Mouse (Mus musculus) gastrocnemius, adult 8-10 months (tissue): Measurements from ENCODE around the gene Nt5c3. TPM values are rescaled to one million over a fixed set of nuclear protein-coding genes. Genes with fewer than 3 reads are reported as not detected.
A peak's percentile ranks its signal among the peaks of the same experiment; 100 is the strongest.
"Not testable (repeated sequence)": the region's sequence is repeated elsewhere in the genome, so short reads cannot be mapped to it uniquely, and the experiment has no call there.

ENCODE experiments used
- DNase-seq, 2 experiments: peaks; one replicate each; pipeline ENCODE4 v3.0.0; 2022; ENCODE audit warnings: low spot score in 2 of 2
- total RNA-seq, 4 experiments: library from RNA; stranded (reverse); gene quantifications; 2 replicates each; pipeline ENCODE4 v1.2.4; 2022

Nt5c3 gene
- total RNA-seq, 4 experiments from 2014 or later: 42.6 to 57.6 (median 54.1) TPM

GRCm38 (mm10) chr6:56904982-56905381, 18.8 kb downstream of the Nt5c3 start:
- no peak for DNase-seq

GRCm38 (mm10) chr6:56904330-56904729, 19.4 kb downstream of the Nt5c3 start:
- DNase-seq: no peak

DNA sequence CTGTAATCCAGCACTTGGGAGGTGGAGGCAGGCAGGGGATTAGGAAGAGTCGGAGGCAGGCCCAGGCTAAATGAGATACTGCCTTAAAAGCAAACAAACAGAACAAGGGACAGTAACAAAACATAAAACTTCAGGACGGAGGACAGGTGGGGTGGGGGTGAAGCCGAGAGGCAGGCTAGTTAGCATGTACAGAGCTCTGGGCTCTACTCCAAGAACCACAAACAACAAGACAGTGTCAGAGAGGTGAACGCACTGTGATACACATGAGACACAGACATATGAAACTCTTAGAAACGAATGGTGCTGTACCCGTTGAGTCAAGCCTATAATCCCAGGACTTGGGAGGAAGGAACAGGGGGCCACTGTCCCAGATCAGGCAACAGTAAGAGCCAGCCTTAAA, 19.9 kb downstream of the Nt5c3 start:
- DNase-seq: no peak

DNA sequence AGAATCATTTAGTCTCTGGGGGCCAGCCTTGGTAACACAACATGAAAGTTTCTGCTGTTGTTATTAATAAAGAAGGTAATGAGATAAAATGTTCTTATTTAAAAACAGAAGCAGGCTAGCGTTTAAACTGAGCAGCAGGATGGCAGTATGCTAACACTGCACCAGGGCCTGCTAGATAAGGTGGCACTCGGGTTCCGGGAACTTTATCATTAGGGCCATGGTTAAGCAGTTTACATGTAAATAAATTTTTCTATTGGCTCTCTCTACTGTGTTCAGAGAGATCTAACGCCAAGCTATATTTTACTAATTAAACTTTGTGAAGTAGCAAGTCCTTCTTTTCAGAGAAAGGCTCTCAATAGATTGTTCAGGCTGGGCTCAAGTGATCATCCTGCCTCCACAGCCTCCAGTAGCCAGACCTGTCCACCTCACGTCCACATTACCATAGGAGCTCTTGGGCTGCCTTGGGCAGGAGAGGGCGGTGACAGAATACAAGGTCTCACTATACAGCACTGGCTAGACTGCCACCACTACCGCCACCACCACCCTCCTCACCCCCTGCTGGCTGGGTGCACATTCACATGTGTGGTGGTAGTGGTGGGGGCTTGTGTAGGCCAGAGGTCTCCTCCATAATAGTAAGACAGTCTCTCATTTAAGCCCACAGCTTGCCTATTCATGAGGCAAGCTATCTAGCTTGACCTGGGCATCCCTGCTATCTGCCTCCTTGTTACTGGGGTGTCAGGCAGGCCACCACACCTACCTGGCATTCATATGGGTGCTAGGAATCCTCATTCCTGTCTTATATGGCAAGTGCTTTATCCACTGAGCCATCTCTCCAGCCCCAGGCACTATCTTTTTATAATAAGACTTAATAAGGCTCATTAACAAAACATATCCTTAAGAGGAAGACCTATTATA, 20.9 kb downstream of the Nt5c3 start:
- no peak for DNase-seq

DNA sequence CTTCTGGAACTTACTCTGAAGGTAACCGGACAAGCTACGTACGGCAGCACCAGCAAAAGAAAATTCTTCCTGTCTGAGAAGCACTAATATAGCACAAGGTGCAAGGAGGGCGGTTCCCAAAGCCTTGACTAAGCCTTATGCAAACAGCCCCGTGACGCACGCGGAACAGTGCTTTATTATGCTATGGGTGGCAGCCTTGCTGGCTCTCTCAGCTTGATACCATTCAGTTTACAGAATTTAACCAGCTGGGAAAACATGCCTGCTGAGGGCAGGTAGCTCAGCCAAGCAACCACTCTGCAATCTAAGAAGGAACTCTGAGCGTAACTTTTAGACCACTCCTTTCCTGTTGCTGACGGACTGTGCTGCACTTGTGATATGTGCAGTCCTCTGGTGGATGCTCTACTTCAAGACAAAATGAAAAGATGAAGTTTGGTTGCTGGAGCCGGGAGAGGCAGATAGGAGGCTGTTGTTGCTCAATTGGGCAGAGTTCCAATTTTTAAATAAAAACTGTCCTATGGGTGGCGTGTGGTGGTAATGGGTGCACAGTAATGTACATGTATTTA, 21.8 kb downstream of the Nt5c3 start:
- peak; percentile 65 to 73 for DNase-seq

DNA sequence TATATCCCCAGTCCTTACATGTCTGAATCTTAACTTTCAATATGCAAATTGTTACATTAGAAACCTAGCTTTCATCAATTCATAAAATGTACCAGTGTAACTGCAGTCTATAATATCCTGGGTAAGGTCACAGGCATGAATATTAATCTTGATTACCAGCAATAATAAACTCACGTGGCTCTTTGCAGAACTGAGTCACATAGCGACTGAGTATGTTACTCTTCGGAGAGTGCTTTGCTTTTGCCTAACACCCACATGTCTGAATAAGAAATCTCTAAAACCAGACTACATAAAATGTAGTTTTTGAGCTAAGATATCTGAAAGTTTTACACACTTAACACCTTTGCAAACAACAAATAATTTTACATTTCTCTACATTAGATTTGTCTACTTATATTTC, 22.4 kb downstream of the Nt5c3 start:
- DNase-seq: no peak

DNA sequence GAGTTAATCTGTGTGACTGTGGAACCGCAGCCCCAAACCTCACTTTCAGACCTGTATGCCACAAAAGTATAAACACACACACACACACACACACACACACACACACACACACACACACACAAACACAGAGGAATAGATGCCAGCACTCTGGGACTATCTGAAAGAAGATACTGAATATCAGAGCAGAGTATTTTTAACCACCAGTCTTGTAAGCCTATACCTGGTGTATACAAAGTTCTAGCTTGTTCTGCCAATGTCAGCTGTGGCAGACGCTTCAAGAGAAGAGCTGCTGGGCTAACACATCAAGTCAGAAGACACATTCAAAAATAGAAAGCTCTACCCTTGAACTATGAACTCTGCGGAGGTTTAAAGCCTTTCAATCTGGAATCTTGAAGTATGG, 24.1 kb downstream of the Nt5c3 start:
- peak; percentile 48 to 62 for DNase-seq

DNA sequence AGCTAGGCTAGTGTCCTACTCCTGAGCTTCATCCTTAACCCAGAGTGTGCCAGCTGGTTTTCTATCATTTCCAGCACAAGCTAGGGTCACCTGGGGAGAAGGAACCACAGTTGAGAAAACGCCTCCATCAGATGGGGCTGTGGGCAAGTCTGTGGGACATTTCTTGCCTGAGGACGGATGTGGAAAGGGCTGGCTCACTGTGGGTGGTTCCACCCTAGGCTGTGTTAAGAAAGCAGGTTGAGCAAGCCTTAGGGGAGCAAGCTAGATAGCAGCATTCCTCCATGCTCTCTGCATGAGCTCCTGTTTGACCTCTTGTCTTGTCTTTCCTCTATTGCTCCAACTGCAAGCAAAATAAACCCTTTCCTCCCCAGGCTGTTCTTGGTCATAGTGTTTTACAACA, 33.0 kb downstream of the Nt5c3 start:
- no peak for DNase-seq

GRCm38 (mm10) chr6:56888561-56888960, 35.2 kb downstream of the Nt5c3 start:
- DNase-seq: peak; percentile 37 to 53

- no peak for DNase-seq
These were observed 44.3 kb downstream of the Nt5c3 start for GRCm38 (mm10) chr6:56879352-56879955.

DNA sequence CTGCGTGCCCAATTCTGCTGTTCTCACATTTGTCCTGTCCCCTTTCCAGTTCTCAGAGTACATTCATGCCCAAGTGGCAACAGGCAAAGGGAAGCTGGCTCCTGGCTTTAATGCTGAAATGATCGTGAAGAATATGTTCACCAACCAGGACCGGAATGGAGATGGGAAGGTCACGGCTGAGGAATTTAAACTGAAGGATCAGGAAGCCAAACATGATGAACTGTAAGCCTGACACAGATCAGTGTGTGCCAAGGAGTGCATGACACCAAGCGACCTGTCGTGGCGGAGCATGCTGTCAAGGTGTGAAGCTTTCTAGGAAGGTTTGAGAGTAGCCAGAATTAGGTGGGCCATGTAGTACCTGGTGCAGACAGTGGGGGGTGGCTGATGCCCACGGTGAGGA, 45.7 kb downstream of the Nt5c3 start:
- no peak for DNase-seq

DNA sequence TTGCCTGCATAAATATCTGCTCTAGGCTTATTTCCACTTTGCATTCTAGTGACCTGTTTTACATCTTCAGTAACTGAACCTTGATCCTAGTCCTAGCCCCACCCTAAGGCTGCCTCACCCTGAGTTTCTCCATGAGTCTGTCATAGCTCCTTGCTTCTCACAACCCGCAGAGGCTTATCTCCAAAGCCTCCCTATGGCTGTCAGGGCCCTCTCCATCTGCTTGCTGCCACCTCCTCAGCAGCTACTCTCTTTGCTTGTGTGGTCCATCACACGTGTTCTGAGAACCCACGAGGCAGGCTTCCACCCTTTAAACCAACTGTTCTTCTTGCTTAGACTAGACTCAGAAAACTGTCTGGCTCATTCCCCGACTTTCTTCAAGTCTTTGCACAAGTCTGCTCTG, 46.9 kb downstream of the Nt5c3 start:
- no peak for DNase-seq

DNA sequence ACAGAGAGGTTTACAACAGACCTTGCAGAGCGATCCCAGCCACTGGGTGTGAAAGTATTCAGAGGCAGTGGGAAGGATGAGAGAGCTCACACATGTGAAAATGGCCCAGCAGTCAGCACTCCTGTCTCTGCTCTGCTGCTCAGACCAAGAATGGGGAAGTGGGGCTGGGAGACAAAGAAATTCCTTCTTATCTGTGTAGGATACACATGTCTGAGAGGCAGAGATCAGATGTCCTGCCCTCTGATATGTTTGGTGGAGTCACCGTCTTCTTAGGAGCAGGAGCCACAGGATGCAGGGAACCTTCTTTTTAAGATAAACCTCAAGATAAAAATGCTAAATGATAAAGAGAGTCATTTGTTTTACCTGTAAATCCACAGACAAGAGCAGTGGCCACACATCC, 53.7 kb downstream of the Nt5c3 start:
- no peak for DNase-seq

- no peak for DNase-seq
These were observed 55.2 kb downstream of the Nt5c3 start for GRCm38 (mm10) chr6:56868565-56868964.

DNA sequence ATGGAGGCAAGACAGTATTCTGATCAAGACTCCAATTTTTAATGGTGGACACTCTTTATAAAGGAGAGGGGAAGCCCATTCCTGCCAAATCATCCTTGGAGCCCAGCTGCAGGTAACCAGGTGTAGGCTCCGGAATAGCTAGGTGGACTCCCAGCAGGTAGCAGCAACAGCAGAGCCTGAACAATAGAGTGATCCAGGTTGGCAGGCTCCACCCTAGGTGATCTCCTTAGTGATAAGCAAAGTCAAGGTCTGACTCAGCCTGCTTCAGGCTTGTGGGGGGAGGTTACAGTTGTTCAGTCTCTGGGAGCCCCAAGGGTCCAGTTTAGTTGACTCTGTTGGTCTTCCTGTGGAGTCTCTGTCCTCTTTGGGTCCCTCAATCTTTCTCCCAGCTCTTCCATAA, 56.8 kb downstream of the Nt5c3 start:
- DNase-seq: not testable (repeated sequence)

DNA sequence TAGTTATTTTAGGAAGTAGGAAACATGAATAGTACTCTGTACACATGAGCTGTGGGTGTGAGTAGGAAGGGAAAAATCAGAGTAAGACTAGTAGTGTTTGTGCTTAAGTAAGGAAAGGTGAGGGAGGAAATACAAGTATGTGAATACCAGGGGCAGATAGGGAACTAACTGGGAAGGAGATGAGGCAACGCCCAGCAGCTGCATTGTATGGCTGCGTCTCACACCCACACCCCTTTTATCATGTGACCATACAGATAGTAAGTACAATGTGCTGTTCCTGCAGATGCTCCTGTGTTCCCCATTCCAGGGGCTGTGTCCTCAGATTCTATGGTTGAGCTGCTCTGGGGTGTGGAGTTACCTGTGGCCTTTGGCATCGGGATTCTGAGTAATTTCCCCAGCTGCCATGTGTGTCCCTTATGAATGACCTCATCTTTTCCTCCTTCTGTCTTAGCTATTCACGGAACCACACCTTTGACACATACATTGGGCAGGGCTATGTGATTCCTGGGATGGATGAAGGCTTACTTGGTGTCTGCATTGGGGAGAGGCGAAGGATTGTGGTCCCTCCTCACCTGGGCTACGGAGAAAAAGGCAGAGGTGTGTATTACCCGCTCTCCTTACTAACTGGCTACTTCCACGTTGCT, 63.4 kb downstream of the Nt5c3 start:
- no peak for DNase-seq

GRCm38 (mm10) chr6:56856748-56857147, 67.0 kb downstream of the Nt5c3 start:
- no peak for DNase-seq

DNA sequence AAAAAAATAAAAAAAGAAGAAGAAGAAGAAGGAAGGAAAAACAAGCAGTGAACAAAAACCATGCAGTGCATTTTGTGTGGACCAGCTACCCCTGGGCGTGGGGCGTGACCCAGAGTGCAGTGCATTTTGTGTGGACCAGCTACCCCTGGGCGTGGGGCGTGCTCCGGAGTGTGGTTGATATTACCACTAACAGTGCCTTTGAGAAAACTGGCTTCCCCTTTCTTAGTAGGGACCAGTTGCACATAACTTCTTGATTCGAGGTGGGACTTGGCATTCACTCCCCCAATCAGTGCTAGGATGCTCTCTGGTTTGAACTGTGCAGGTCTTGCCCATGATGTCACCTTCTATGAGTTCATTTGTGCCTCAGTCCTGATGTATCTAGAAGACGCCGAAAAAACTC, 68.9 kb downstream of the Nt5c3 start:
- DNase-seq: no peak

- no peak for DNase-seq
These were observed 73.4 kb downstream of the Nt5c3 start for GRCm38 (mm10) chr6:56850315-56850714.

GRCm38 (mm10) chr6:56848974-56849373, 74.8 kb downstream of the Nt5c3 start:
- no peak for DNase-seq

- DNase-seq: no peak
These were observed 79.4 kb downstream of the Nt5c3 start for GRCm38 (mm10) chr6:56844365-56844764.

DNA sequence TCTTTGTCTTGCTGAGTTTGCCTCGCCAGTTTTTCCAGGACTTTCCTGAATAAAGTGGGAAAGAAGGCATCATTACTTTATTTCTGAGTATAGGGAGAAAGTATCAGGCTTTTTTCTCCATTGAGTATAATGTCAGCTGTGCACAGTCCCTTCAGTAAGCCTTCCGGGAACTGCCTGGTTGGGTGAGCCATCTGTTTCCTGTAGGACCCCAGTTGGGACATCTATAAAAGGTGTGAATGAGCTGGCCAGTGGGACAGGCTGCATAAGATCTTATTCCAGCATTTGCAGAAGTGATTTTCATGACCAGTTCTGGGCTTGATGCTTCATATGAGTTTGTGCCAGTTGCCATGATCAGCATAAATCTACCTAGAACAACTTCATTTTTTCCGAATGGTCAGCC, 80.5 kb downstream of the Nt5c3 start:
- DNase-seq: no peak
